Mouse (Mus musculus) liver, adult 2 months (tissue): ENCODE measurements at regions not wholly inside any gene's neighbourhood (a gene's known extent, or its start where the extent isn't known, plus 50 kb on each side); places are given as distances from the start of the nearest gene placed in this dataset.
A peak's percentile ranks its signal among the peaks of the same experiment; 100 is the strongest.

Experiments used
- DNase-seq: peaks from one replicate; pipeline ENCODE4 v3.0.0-alpha.2; 2011; ENCODE audit warnings: low read depth, low spot score; ENCODE audit errors: extremely low read depth
- H3K27ac ChIP-seq: fragments of 200-500 bp; replicated peaks from 2 replicates; pipeline ENCODE4 v1.5.1; 2012; ENCODE audit warnings: low read depth, mild to moderate bottlenecking, control low read depth, inconsistent platforms, low read length; ENCODE audit not compliant: insufficient read depth
- H3K27me3 ChIP-seq: fragments of 200-500 bp; 2 replicates; pipeline ENCODE4 v1.6.1; 2012; ENCODE audit warnings: mild to moderate bottlenecking, moderate library complexity, low read length, inconsistent platforms; ENCODE audit not compliant: control insufficient read depth, insufficient read depth
- H3K36me3 ChIP-seq: fragments of 200-500 bp; 2 replicates; pipeline ENCODE4 v1.6.1; 2012; ENCODE audit warnings: low read length, inconsistent platforms; ENCODE audit not compliant: control insufficient read depth, insufficient read depth
- H3K4me1 ChIP-seq: fragments of 200-500 bp; 2 replicates; pipeline ENCODE4 v1.6.1; 2011; ENCODE audit warnings: low read length; ENCODE audit not compliant: control insufficient read depth, insufficient read depth
- H3K4me3 ChIP-seq: fragments of 200-500 bp; 2 replicates; pipeline ENCODE4 v1.5.1; 2011; ENCODE audit warnings: low read depth, mild to moderate bottlenecking, control low read depth, low read length, moderate library complexity; ENCODE audit not compliant: insufficient read depth
- H3K79me2 ChIP-seq: fragments of 200-500 bp; 2 replicates; pipeline ENCODE4 v1.6.1; 2012; ENCODE audit warnings: inconsistent platforms, mild to moderate bottlenecking, low read length, moderate library complexity; ENCODE audit not compliant: control insufficient read depth, insufficient read depth
- H3K9ac ChIP-seq: fragments of 200-500 bp; 2 replicates; pipeline ENCODE4 v1.6.1; 2012; ENCODE audit warnings: low read depth, mild to moderate bottlenecking, control low read depth, inconsistent platforms, low read length
- CTCF ChIP-seq: fragments of 200-500 bp; IDR thresholded peaks from 2 replicates; pipeline ENCODE4 v1.5.1; 2011; ENCODE audit warnings: low read depth, low read length, control low read depth
- POLR2A ChIP-seq: fragments of 200-500 bp; IDR thresholded peaks from 2 replicates; pipeline ENCODE4 v1.6.1; 2011; ENCODE audit warnings: low read length, control low read depth; ENCODE audit not compliant: insufficient read depth; ENCODE audit errors: extremely low read depth
- WGBS: fragments of 180-500 bp; shearing (Covaris S2); methylation state at CpG from one replicate; pipeline ENCODE4 v1.1.7; 2018; 5-methylcytosine and 5-hydroxymethylcytosine counted together

GRCm38 (mm10) chr3:19426130-19426556, 202.3 kb downstream of the 1700064H15Rik start:
- peak; percentile 70 for DNase-seq
- Histone ChIP-seq H3K9ac (no peak overlapping the region), H3K79me2 (no peaks in the 10 kb centered on the region), H3K4me1 (no peaks in the 10 kb centered on the region), H3K36me3 (no peaks in the 10 kb centered on the region), H3K4me3 (no peak overlapping the region), H3K27ac (no peak overlapping the region), H3K27me3 (no peaks in the 10 kb centered on the region)
- 85% methylated on average over 1 of the region's 1 CpGs for WGBS
- TF ChIP-seq CTCF (no peak), POLR2A (no peak)

- H3K9ac ChIP-seq = no peak overlapping the region
- no peak for TF ChIP-seq CTCF
- H3K27ac ChIP-seq = no peak overlapping the region
- no peaks in the 10 kb centered on the region for H3K79me2 ChIP-seq
- no peaks in the 10 kb centered on the region for H3K4me1 ChIP-seq
- DNase-seq = no peak
- no peaks in the 10 kb centered on the region for H3K36me3 ChIP-seq
- H3K27me3 ChIP-seq = no peaks in the 10 kb centered on the region
- WGBS = 84% methylated on average over 1 of the region's 1 CpGs
- no peak overlapping the region for H3K4me3 ChIP-seq
These were observed 203.2 kb downstream of the 1700064H15Rik start for GRCm38 (mm10) chr3:19425322-19425721.

GRCm38 (mm10) chr3:19424384-19424783, 204.1 kb downstream of the 1700064H15Rik start:
- no peaks in the 10 kb centered on the region for H3K79me2 ChIP-seq
- DNase-seq = no peak
- H3K27ac ChIP-seq = no peak overlapping the region
- no peaks in the 10 kb centered on the region for H3K27me3 ChIP-seq
- H3K4me1 ChIP-seq = no peaks in the 10 kb centered on the region
- H3K36me3 ChIP-seq = no peaks in the 10 kb centered on the region
- TF ChIP-seq CTCF (no peak), POLR2A (no peak)
- no peak overlapping the region for H3K4me3 ChIP-seq
- no peak overlapping the region for H3K9ac ChIP-seq

- 95% methylated on average over 1 of the region's 1 CpGs for WGBS
- Histone ChIP-seq H3K27me3 (no peaks in the 10 kb centered on the region), H3K9ac (no peak overlapping the region), H3K4me3 (no peak overlapping the region), H3K27ac (no peak overlapping the region), H3K79me2 (no peaks in the 10 kb centered on the region), H3K36me3 (no peaks in the 10 kb centered on the region), H3K4me1 (no peaks in the 10 kb centered on the region)
- DNase-seq = no peak
- no peak for TF ChIP-seq POLR2A
- no peak for TF ChIP-seq CTCF
These were observed 207.0 kb downstream of the 1700064H15Rik start for GRCm38 (mm10) chr3:19421430-19421944.

GRCm38 (mm10) chr3:19420912-19421311, 207.6 kb downstream of the 1700064H15Rik start:
- H3K79me2 ChIP-seq = no peaks in the 10 kb centered on the region
- H3K4me3 ChIP-seq = no peak overlapping the region
- H3K27ac ChIP-seq = no peak overlapping the region
- no peaks in the 10 kb centered on the region for H3K27me3 ChIP-seq
- no peaks in the 10 kb centered on the region for H3K4me1 ChIP-seq
- WGBS = 93% methylated on average over 5 of the region's 5 CpGs
- no peak overlapping the region for H3K9ac ChIP-seq
- no peaks in the 10 kb centered on the region for H3K36me3 ChIP-seq
- TF ChIP-seq POLR2A = no peak
- no peak for TF ChIP-seq CTCF
- no peak for DNase-seq

GRCm38 (mm10) chr3:19410938-19411515, 217.4 kb downstream of the 1700064H15Rik start:
- Histone ChIP-seq H3K9ac (no peak overlapping the region), H3K4me1 (no peaks in the 10 kb centered on the region), H3K27me3 (no peaks in the 10 kb centered on the region), H3K4me3 (no peak overlapping the region), H3K79me2 (no peaks in the 10 kb centered on the region), H3K36me3 (no peaks in the 10 kb centered on the region), H3K27ac (no peak overlapping the region)
- WGBS = 64% methylated on average over 3 of the region's 3 CpGs
- no peak for TF ChIP-seq POLR2A
- no peak for TF ChIP-seq CTCF
- no peak for DNase-seq
